Mouse (Mus musculus): ENCODE results near the gene Uqcc3.

DNA sequence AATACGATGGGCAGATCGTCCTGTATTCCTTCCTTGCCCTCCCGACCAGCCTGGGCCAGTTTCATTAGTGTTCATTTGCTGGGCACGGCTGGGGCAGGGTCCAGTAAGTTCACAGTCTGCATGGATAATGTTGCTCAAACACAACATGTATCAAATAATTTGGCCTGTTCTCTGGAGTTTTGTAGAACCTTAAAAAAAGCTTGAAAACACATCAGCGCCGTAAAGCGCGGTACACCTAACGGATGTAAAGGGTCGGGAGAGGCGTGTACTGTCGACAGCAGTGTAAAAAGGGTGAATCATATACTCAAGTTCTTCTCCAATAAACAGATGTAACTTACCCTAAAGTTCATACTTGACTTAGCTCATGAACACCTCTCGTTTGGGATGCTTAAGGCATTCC is 17.9 kb upstream of the Uqcc3 start:
- TF ChIP-seq POLR2A (IDR thresholded peaks at IDR 0.05; ENCODE audit: low read depth, low read length) = no peak
- no peak for TF ChIP-seq CTCF (conservative IDR thresholded peaks at IDR 0.05; ENCODE audit: insufficient read depth, insufficient read length, low read depth, low read length)

All from kidney, adult 2 months (tissue).